Mouse (Mus musculus) R1 (cell line): ENCODE data around the gene Mgat4e.

Experiments
- DNase-seq: peaks from one replicate; pipeline ENCODE4 v3.0.0-alpha.2; 2018; ENCODE audit warnings: low read depth, low spot score

Mgat4e gene

DNA sequence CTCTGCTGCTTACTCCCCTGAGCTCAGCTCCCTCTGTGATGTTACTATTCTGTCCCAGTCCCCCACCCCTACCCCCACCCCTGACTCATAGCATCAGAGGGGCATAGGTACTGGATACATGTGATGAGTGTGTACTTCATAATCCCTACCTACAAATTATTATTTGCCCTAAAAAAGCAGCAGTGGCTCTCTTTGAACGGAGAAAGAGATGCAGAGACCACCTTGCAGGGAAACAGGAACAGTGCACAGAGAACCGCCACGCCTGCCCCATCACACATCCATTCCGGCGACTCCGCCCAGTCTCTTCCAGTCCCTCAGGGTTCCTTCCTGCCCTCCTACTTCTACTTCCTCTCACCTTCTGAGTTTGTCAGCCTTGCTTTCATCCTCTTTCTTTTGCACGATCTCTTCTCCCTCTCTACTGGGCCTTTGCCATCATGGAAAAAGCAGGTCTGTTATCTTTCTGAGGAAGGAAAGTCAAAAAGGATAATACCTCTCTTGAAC is at the start of gene Mgat4e:
Mgat4e (minus strand) TSS at position 51 of the 501 bp plus-strand sequence.
- DNase-seq, result peak; percentile 45

DNA sequence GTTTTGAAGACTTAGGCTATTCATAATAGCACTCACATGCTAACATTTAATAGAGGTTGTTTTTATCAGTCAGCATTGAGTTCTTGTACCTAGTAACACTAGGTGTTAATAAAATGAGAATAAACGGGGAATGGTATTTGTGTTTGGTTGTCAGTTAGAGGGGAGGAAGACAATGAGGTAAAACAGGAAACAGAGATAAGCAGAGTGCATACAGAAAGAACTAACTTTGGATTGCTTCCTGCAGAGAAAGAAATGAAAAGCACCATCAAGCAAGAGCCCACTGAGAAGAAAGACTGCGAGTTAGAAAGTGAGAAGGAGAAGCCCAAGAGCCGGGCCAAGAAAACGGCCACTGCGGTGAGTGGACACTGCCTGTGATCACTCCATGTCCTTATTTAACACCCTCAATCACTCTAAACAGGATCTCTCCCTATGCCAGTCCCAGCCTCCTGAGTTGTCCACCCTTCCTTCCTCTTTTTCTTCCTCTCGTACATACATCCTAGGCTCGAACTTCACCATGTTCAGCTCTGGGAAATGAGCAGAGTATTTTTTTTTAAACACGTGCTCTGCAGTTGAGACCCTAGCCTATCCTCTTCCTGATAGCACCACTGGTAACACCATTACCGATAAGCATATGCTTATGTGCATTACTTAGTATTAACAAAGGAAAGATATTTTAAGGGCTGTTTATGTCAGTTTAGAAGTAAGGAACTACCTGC is 48.0 kb upstream of the Mgat4e start:
- DNase-seq, result no peak

DNA sequence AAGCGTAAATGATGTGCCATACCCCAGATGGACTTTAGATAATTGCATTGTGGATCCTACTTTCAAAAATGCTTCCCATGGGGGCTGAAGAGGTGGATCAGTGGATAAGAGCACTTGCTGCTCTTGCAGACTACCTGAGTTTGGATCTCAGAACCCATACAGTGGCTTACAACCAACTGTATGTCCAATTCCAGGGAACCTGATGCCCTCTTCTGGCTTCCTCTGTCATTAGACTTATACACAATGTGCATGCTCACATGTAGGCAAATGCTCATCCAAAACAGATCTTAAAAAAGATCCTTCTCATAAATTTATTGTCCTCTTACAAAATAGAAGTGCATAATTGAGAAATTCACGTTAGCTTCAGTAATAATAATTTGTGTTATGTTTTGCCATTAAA is 42.3 kb upstream of the Mgat4e start:
- DNase-seq, result no peak

- DNase-seq, result peak; percentile 66
These were observed 40.2 kb upstream of the Mgat4e start for GRCm38 (mm10) chr1:134589676-134590075.

- DNase-seq, result peak; percentile 76
These were observed 34.1 kb upstream of the Mgat4e start for GRCm38 (mm10) chr1:134583560-134583959.

DNA sequence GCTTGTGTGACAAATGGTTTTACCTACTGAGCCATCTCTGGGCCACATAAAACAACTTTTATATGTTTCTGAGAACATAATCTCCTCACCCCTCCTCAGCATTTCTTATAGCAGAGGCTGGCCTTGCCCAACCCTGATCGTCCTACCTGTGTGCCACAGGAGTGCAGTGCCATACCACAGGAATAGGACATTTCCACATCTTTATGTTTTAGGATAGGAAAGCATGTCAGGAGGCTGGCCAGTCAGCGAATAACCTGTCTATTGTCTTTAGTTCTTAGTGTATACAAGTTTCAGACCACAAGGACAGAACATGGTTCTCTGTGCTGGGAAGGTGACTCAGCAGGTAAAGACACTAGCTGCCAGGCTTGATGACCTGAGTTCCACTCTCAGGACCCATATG is 31.3 kb upstream of the Mgat4e start:
- no peak for DNase-seq

GRCm38 (mm10) chr1:134577384-134578120 is 28.1 kb upstream of the Mgat4e start:
- DNase-seq, result no peak

DNA sequence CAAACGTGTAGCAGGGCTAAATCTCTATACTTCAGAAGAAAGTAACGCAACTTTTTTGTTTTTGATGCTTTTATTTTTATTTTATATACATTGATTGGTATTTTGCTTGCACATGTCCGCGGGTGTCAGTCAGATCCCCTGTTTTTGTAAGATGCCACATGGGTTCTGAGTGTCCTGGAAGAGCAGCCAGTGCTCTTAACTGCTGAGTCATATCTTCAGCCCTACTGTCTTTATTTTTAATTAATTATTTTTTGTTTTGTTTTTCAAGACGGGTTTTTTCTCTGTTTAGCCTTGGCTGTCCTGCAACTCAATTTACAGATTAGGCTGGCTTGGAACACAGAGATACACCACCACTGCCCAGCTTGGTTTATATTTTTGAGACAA is 24.4 kb upstream of the Mgat4e start:
- no peak for DNase-seq

GRCm38 (mm10) chr1:134573300-134573931 is 23.9 kb upstream of the Mgat4e start:
- DNase-seq, result peak; percentile 68

DNA sequence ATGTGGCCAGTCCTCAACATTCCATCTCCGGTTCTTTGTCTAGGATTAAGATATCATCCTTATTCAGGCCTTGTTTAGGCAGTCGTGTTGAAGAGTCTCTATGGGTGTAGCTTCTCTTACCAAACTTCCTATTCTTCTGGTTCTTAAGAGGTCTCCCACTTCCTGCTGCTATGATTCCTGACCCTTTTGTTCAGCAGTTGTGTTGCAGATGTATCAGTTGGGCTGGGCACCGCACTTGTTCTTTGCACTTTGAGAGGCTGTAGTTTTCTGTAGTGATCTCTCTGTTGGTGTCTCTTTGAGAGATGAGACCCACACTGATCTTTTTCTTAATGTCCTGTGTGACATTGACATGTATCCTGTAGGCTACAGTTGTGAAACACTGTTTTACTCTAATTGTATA is 21.1 kb upstream of the Mgat4e start:
- peak; percentile 99 for DNase-seq

- DNase-seq, result peak; percentile 83
These were observed 20.7 kb upstream of the Mgat4e start for GRCm38 (mm10) chr1:134570171-134570570.

DNA sequence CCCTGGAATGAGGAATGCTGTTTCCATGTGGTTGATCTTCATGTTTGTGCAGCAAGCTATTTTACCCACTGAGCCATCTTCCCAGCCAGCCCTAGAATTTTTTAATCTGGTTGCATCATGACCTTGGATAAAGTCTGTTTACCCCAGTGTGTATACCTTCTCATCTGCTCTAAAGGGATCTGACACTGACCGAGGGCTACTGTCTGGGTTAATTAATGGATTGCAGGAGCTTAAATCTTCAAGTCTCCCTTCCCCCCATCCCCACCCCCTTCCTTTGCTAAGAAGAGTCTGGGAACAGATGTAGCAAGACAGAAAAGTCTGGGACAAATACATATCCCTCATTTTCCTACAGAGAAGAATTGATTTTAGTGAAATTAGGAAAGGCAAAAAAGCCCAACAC is 18.0 kb upstream of the Mgat4e start:
- no peak for DNase-seq

DNA sequence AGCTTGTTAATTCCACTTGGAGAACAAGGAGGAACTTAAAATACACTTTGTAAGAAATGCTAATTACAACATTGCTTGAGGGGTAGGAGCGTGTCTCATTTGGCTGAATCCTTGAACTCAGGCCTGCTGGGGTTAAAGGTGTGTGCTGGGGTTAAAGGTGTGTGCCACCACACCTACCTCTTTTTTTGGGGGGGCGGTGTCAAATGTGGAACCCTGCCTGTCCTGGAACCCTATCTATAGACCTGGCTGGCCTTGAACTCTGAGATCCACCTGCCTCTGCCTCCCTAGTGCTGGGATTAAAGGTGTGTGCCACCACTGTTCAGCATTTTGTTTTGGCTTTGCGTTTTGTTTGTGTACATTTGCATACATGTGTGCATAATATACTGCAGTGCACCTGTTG is 14.2 kb upstream of the Mgat4e start:
- no peak for DNase-seq

DNA sequence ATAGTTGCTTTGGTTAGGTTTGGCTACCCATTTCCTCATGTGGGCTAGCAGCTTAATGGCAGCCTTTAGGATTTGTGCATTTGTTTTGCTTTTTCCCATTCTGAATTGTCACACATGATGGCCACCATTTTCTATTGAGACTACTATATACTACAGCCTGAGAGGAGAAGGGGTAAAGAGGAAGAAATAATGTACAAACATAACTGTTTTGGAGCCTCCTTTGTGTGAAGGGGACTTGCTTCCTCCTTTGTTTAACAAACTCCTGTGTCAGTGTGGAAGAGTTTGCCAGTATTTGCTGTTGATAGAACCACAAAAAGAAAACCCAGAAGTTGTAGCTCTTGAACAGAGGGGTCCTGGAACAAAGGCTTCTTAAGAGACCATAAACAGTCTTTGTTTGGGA is 13.0 kb upstream of the Mgat4e start:
- DNase-seq, result no peak

DNA sequence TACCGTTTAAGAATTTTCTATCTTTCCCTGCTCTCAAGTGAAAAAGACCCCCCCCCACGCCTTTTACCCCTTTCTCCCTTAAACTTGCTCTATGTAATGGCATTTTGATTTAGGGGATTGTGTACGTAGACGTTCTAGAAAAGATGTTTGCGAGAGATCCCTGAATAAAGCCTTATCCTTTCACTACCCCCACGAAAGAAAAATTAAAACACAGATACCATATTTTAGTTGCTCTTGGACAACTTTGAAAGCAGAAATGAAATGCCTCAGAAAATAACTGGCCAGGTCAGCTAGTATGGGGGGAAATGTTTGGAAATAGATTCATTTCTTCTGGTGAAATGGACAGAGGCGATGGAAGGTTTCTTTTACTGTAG is 12.3 kb upstream of the Mgat4e start:
- no peak for DNase-seq

DNA sequence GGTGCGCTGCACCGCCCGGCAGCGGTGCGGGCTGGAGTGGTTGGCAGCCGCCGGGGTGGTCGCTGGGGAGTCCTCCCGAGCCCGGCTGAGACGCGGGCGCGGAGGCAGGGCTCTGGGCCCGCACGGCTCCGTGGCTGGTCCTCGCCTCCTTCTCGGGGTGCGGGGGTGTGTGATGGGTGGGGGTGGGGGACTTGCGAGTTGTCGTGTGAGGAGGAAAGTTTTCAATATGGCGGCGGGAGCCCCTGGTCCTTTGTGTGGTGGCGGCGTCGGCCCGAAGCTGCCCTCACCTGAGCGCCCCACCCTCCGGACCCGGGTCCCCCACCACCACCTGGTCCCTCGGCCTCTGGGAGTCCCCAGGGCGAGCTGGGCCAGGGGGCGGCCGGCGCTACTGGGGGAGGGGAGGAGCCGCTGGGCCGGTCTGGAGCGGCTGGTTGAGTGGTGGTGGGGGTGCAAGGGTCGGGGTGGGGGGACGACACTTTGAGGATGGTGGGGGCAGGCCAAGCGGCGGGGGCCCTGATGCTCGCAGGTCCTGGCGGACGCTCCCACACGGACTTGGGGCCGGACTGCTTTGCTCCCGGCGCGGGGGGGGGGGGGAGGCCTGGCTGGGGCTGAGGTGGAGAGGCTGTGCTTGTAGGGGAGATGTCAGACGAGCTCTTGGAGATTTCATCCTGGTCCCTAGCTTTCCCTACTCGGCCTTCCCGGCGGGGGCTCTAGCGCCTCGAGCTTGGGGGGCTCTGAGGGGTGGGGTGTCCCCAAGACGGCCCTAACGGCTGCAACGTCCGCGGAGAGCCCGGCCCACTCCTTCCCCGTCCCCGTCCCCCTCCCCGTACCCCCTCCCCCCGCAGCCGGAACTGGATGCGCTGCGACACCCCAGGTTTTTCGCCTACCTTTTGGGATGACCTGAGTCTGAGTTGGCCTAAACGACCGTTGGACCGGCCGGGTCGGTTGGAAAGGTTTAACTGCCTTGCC is 11.6 kb upstream of the Mgat4e start:
- DNase-seq, result peak; percentile 71

- DNase-seq, result no peak
These were observed 10.9 kb upstream of the Mgat4e start for GRCm38 (mm10) chr1:134560396-134560795.

GRCm38 (mm10) chr1:134559976-134560375 is 10.5 kb upstream of the Mgat4e start, which contains the start of gene Kdm5b:
Gene Kdm5b (plus strand): TSS chr1:134560171.
- DNase-seq, result peak; percentile 94

- no peak for DNase-seq
These were observed 9.7 kb upstream of the Mgat4e start for GRCm38 (mm10) chr1:134559226-134559625.

DNA sequence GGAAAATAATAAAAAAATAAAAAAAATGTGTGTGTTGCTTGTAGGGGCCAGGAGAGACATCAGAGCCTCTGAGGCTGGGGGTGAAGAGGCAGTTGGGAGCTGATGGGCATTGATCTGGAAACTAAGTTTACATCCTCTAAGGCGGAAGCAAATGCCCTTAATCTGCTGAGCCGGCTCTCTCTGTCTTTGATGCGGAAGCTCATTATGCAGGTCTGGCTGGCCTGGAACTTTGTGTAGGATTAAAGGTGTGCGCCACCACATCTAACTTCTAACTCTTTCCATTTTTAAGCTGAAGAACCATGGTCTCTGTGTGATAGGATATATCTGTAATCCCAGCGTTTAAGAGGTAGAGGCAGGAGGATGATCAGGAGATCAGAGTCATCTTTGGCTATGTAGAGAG is 9.0 kb upstream of the Mgat4e start:
- DNase-seq, result no peak

DNA sequence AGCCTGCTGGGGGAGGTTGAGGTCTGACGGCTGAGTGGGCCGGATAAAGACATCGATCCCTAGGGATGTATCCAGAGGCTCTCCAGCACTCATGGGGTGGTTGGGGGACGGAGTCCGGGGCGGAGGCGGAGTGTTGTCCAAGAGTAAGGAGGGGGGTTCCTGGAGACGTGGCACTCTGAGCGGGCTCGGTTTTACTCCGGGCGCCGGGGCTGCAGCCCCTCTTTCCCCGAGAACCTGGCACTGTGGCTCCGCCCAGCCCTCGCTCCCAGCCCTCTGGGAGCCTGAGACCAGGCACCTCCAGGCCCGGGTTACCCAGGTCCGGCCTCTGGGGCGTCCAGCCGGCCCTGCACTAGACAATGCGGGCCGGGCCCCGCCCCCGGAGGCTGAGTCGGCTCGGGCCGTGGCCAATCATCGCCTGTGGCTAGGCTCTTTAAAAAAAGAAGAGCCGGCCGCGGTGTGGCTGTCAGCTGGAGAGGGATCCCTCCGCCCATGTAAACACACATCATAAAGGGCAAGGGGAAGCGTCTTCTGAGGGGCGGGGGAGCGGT is 7.3 kb upstream of the Mgat4e start:
- DNase-seq, result peak; percentile 99
